Mouse (Mus musculus) hindlimb bud, embryonic 11.5 days (tissue): Measurements from ENCODE around the gene Ftl1.
"Not testable (repeated sequence)": the region's sequence is repeated elsewhere in the genome, so short reads cannot be mapped to it uniquely, and the experiment has no call there.

ENCODE experiments used
- DNase-seq: peaks from one replicate; pipeline ENCODE4 v3.0.0-alpha.2; 2012; ENCODE audit warnings: low read depth, low spot score; ENCODE audit errors: extremely low spot score

Gene Ftl1

DNA sequence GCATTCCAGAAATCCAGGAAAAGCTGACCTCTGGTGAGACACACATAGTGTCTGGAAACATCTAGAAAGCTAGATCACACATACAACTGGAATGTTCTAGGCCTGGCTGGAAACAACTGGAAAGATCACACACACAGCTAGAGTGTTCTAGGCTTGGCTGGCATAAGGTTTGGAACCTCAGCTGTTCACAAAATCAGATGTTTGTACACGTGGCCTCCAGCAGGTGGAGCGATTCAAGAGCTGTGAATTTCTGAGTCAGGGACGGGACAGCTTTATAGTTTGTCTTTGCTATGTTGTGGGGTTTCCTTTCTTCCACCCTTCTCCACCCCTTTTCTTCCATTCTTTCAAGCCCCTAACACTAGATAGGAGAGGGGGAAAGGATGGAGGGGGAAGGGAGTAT is 17.3 kb upstream of the Ftl1 start:
- no peak for DNase-seq

DNA sequence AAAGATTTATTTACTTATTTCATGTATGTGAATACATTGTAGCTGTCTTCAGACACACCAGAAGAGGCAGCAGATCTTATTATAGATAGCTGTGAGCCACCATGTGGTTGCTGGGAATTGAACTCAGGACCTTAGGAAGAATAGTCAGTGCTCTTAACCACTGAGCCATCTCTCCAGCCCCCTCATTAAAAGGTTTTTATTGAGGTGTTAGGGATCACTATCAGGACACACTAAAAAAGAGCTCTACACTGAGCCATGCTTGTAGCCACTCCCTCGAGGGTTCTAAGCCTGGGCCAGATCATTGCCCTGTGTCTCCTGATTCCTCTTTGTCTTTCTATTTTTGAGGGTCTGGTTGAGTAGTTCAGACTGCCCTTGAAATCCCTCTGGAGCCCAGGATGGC is 16.8 kb upstream of the Ftl1 start:
- DNase-seq = no peak

DNA sequence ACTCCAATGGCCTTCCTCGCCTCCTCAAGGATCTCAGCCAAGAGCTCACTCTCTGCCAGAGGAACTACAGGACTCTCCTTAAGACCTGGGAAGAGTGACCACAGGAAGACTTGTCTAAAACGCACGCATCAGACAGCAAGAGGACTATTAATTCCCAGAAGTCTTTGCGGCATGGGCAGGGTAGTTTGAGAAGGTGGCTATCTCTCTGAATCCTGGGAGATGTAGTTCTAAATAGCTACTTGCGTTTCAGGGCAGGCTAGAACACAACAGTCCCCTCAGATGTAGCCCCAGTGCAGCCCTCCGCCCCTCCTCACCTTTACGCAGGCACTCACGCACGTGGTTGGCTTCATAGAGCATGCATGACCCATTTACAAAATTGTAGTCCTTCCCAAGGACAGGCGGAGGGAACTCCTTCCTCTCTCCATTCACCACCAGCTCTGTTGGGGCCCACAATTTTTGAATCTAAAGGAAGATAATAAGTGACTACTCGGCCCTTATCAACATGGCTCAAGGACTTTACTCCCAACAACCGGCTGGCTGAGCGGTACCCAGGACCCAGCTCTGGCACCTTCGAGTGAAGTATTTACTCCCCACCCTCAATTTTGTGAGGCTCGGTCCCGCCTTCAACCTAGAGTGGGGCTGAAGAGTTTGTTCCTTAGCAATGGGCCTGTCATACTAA is 15.7 kb upstream of the Ftl1 start:
- DNase-seq = no peak

DNA sequence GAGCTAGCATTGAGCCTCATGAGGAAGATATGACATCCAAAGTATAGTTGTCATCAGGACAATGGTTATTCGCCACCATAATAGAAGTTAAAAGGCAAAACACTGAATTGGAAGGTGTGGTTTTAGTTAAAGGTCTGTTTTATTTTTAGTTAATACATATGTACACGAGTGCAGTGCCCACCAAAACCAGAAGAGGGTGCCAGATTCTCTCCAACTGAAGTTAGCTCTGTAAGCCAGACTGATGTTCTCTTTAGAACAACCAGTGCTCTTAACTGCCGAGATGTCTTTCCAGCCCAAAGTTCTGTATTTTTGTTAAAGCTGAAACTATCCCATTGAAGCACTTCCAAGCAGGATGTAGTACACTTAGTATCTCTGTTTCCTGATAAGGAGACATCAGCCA is 11.2 kb upstream of the Ftl1 start:
- DNase-seq = no peak

DNA sequence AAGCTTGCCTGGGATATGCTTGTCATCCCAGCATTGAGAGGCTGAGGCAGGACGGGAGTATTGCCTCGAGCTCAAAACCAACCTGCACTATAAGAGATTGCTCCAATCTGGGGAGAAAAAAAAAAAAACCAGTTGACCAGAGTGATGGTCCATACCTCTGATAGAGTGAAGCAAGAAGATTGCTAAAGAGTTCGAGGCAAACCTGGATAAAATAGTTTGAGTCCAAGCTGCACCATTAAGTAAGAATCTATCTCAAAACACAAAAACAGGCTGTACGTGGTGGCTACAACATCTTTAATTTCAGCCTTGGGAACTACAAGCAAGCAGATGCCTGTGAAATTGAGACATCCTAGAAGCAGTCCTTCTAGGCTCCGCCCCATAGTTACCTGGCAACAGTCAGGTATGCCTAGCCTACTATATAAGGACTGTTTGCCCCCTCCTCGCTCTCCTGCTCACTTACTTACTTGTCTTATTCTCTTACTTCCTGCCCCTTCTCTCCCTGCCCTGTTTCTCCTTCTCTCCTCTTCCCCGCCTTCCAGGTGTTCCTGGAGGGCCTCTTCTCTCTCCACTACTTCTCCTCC is 7.5 kb upstream of the Ftl1 start:
- no peak for DNase-seq

DNA sequence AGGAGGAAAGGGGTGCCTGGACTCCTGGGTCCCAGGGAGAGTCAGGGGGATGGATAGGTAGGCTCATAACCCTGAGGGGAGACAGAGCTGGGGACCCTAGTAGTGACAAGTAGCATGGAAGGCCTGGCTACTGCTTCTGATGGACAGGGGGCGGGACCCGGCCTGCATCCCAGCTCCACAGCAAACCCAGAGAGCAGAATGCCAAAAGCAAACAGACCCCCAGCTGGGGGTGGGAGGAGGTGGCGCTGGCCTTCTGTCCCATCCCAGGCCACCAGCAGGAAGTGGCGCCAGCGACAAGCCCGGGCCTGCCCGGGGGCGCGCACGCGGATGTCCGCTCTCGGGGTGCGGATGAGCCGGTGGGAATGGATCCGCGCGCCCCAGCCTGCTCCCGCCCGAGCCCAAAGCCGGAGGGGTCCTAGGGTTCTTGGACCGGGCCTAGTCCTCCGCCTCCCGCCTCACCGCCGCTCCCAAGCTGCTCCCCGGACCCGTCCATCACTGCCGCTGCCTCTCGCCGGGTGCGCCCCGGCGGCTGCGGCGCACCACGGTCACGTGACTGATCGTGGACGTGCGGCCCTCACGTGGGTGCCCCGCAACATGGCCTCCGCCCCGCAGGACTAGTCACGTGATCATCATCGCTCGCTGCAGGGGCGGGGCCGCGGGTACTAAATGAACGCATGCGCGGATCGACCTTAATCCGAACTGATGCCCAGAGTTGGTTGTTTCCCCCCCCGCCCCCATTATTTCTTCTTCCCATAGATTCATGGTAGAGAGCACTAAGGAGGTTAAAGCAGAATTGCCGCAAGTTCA is 6.8 kb upstream of the Ftl1 start, which contains the start of gene Bax:
Gene Bax (minus strand): TSS at position 616 of the 807 bp plus-strand sequence.
- DNase-seq = peak; percentile 79

DNA sequence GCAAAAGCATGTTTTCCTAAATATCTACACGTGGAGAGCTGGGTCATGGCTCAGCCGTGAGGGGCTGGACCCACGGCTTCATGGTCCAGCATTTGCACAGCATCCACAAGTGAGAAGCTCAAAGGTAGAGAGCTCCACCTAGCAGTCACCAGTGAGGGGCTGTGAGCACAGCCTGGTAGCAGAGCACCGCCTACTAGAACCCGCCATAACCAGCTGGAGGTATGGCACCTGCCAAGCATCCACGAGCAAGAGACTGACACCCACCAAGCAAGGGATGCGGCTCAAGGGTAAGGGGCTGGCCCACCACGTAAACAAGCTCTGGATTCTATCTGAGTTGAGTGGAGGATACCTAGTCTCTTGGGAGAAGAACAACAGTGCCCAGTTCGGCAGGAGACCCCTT is 5.9 kb upstream of the Ftl1 start:
- no peak for DNase-seq

DNA sequence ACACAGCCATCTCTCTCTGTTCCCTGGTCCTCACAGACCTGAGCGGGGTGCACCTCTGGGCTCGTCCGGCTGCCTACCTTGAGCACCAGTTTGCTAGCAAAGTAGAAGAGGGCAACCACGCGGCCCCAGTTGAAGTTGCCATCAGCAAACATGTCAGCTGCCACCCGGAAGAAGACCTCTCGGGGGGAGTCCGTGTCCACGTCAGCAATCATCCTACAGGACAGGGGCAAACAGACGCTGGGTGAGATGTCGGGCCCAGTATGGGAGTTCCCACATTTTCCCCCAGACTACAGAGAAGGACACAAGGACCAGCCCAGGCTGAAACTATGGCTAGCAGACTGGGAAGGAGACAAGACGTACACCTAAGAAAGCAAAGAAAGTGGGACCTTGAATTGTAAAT is 5.4 kb upstream of the Ftl1 start:
- no peak for DNase-seq

DNA sequence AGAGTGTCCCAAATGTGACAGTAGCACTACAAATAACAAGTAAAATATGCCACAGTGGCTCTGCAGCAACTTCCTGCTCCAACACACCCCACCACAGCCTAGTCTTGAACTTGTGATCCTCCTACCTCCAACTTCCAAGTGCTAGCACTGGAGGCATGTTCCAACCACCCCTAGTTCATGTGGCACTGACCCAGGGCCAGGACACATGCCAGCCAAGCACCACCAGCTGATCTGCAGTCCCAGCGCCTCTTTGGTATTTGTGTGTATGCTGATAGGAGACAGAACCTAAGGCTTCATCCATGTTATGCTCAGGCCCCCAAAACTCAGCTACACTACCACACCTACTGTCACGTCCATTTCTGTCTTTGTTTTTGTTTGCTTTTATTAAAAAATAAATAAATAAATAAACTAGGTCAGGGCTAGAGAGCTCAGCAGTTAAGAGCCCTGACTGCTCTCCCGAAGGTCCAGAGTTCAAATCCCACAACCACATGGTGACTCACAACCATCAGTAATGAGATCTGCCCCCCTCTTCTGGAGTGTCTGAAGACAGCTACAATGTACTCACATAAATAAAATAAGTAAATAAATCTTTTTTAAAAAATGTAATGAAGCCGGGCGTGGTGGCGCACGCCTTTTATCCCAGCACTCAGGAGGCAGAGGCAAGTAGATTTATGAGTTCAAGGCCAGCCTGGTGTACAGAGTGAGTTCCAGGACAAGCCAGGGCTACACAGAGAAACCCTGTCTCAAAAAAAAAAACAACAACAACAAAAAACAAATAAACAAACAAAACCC is 4.5 kb upstream of the Ftl1 start:
- no peak for DNase-seq

DNA sequence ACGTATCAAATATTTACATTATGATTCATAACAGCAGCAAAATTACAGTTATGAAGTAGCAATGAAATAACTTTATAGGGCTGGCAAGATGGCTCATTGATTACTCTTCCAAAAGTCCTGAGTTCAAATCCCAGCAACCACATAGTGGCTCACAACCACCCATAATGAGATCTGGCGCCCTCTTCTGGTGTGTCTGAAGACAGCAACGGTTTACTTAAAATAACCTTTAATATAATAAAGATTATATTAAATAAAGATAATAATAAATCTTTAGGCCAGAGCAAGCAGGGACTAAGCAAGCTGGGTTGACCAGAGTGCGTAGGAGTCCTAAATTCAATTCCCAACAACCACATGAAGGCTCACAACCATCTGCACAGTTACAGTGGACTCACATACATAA is 3.2 kb upstream of the Ftl1 start:
- not testable (repeated sequence) for DNase-seq

DNA sequence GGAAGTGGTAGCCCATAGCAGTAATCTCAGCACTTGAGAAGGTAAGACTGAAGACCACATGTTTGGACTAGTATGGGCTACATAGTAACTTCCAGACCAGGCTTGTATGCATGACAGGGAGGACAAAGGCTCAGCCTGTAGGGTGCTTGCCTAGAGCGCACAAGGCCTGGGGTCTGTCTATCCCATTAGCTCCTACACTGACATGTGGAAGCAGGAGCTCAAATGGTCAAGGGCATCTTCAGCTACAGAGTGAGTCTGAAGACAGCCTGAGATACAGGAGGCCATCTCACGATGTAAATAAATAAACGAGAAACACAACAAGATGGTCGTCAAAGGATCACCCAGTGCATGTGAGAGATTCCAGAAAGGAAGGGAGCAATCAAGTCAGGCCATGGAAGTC is 2.6 kb upstream of the Ftl1 start:
- DNase-seq = no peak

DNA sequence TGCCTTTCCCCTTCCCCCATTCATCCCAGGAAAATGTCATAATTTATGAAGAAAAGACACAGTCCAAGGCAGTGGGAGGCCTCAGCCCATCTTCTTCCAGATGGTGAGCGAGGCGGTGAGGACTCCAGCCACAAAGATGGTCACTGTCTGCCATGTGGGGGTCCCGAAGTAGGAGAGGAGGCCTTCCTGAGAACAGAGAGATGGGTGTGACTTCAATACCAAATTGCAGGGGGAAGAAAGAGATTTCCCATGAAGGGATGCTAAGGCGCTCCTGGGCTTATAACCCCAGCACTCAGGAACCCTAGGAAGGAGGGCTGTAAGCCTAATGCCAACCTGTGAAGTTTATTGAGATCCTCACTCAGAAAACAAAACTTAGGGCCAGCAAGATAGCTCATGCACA is 2.1 kb upstream of the Ftl1 start:
- no peak for DNase-seq

DNA sequence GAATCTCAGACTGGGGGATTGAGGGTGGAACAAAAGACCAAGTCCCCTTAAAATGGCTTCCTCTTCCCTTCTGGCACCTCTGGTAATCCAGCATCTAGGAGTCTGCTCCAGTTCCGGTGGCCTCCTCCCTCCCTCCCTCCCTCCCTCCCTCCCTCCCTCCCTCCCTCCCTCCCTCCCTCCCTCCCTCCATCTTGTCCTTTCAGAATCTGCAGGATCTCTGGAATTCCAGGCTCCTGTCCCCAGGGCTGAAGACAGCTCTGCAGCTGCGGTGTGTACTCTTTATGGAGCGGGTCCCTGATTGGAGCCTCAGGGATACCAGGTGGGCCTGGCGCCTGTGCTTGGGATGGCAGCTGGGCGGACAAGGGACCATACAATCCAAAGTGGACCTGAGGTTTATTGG is 1.6 kb upstream of the Ftl1 start:
- DNase-seq = no peak

DNA sequence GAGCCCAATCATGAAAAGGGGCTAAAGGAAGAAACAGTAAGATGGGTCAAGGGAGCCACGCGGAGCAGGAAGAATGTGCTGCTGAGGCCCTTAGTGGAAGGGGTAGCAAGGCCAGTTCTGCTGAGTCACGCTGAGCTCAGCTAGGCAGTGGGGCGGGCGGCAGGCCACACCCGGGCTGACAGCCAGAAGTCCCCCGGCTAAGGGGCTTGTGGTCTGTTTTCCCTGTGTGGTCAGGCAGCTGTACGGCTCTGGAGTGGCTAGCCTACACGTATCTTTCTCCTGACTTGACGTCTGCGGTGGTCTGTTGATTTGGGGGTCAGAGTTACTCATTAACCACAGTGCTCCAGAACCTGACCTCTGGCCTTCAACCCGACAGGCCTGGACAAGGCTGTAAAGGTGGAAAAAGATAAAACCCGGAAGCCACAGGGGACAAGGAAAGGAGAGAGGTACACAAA is 1.2 kb upstream of the Ftl1 start:
- no peak for DNase-seq

DNA sequence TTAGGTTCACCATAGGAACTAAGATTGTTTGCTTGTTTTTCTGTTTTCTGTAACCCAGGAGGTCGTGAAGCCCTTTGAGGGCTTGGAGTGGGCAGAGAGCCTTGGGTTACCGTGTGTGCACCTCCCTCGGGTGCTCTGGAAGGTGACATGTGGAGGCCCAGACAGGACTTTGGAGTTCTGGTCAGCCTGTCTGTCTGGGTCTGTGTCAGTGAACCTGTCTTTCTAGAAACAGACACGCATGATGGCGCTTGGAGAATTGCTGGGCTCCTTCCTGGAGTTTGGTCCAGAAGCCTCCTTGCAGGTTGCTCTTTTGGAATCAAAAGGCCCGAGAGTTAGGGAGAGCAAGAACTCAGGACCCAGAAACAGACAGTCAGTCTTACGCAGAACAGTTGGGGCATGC is 693 bp upstream of the Ftl1 start:
- DNase-seq = no peak

DNA sequence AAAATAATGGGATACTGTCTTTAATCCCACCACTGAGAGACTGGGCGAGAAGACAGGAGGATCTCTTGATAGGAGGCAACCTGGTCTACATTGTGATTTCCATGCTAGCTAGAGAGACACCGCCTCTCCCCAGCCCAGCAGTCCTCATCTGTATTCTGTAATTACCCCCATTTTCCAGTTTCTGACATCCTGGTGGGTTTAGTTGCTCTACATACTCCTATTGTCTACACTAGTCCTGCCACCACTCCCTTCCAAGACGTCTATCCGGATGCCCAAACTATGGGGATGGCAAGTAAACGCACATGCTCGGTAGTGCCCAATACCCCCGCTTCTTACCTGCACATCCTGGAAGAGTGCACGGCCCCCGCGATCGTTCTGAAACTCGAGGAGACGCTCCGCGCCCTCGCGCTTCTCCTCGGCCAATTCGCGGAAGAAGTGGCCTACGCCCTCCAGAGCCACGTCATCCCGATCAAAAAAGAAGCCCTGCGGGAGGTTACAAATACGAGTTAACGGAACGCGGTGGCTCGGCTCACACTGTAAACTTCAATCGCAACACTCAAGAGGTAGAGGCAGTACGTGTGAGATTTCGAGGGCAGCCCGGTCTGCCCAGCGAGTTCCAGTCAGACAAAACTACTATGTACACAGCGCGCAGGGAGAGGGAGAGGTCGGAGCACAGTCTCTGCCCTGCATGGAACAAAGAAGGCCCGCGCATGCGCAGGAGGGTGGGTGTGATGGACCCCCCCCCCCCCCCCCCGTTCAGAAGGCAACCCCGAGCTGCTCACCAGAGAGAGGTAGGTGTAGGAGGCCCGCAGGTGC is 728 bp downstream of the Ftl1 start:
- DNase-seq = no peak

DNA sequence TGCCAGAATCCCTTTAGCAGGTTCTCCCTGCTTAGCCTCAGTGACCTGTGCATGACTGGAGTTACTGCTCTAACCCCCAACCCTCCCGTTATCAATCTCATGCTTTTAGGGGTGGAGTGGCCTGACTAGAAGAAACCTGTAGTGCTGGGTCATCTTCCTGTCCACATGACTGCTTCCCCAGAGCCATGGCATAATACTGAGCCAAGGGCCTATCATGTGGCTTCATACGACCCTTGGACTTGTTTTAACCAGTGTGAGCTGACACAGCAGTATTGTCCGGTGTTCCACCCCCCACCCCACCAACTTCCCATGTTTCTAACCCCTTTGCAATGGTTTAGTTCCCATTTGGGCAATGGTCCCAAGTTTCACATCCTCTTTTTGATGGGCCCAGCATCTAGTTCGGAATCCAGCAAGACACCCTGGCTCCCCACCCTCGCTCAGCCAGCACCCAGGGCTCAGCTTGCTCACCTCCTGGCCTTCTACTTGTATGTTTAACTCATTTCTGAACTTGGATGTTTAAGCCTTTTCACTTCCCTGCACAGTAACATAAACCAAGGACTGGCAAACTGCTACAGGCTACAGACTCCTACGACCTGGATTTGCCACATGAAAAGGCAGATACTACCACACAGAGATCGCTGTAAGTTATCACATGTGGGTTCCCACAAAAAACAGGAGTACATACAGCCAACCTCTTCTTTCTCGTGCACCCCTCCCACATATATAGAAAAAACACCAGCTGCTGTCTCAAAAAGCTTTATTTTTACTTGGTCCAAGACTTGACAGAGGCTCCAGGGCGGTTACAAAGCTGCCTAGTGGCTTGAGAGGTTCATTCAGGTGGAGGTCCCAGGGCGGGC is 2.3 kb downstream of the Ftl1 start:
- DNase-seq = no peak

DNA sequence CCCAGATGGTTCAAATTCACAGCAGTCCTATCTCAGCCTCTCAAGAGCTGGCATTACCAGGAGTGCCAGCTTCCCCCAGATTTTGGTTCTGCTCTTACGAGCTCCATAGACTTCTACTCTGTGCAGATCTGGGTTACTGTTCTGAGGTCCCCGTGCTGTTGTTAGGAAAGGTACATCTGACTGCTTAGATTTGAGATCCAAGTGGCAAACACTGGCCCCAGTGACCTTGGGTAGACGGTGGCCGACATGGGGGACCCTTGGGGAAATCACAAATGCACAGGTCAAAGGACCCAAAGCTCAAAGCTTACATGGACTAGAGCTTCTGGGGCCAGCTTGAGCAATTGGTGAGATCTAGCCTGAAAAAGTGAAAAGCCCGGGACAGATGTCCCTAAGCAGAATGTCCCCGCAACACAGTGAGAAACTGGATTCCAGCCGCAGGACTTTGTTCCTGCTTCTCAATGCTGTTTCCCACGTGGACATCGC is 2.9 kb downstream of the Ftl1 start:
- DNase-seq = no peak

DNA sequence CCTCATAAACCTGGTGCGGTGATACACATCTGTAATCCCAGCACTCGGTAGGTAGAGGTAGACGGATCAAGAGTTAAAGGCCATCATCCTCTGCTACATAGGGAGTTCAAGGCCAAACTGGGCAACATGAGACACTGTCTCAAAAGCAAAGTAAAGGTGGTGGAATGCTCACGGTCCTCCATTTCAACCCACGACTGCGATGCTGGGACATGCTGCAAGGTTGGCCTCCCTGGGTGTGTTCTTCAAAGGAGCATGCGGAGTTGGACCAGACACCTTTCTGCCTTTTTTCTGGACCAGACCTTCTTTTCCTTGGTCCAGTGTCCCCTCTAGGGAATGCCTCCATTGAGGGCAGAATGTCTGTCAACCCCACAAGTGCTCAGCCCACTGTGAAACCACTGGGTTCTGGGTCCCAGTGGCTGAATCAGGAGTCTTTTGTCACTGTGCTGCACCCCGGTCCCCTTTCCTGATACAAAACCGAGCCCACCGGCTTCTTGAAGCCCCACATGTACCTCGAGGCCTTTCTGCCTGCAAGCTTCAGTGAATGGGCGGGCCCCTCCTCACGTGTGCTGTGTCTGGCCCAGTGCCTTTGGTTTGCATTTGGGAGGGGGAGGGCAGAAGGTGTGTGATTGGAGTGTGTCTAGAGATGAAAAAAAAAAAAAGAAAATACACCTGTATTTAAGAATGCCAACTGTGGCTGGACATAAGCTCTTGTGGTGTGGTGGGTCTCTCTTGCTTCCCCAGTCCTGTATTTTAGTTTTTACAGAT is 3.6 kb downstream of the Ftl1 start:
- DNase-seq = no peak
